Mouse (Mus musculus): ENCODE data around the gene Gnai2. TPM values are rescaled to one million over a fixed set of nuclear protein-coding genes. Genes with fewer than 3 reads are reported as not detected.
A peak's percentile ranks its signal among the peaks of the same experiment; 100 is the strongest.

Gene Gnai2
- polyA plus RNA-seq, 1 experiment: 366 TPM

GRCm38 (mm10) chr9:107648767-107649166, 13.6 kb upstream of the Gnai2 start:
- Histone ChIP-seq H3K4me1 (ENCODE audit: control insufficient read depth, insufficient read depth, low read length) (peaks cover 9% of the 10 kb centered on the region; the same call in 1 of the 2 replicates), H3K27ac (ENCODE audit: insufficient read depth, low read depth, low read length) (no peak overlapping the region), H3K4me3 (ENCODE audit: insufficient read depth, low read depth, low read length) (no peak overlapping the region), H3K36me3 (ENCODE audit: control insufficient read depth, insufficient read depth, low read length) (no peaks in the 10 kb centered on the region), H3K27me3 (replicated peaks; ENCODE audit: control insufficient read depth, insufficient read depth, low read length) (no peaks in the 10 kb centered on the region)
- WGBS: 79% methylated on average over 3 of the region's 3 CpGs
- no peak for DNase-seq
- TF ChIP-seq CTCF (conservative IDR thresholded peaks at IDR 0.05; ENCODE audit: insufficient read depth, insufficient read length, low read depth, low read length): no peak
- TF ChIP-seq POLR2A (IDR thresholded peaks at IDR 0.05; ENCODE audit: low read depth, low read length): no peak

- TF ChIP-seq POLR2A (IDR thresholded peaks at IDR 0.05; ENCODE audit: low read depth, low read length) (no peak), CTCF (conservative IDR thresholded peaks at IDR 0.05; ENCODE audit: insufficient read depth, insufficient read length, low read depth, low read length) (no peak)
These were observed 11.8 kb upstream of the Gnai2 start for GRCm38 (mm10) chr9:107646975-107647374.

GRCm38 (mm10) chr9:107645577-107645976, 10.4 kb upstream of the Gnai2 start:
- DNase-seq: peak; percentile 81
- peaks cover 16% of the 10 kb centered on the region; the same call in 1 of the 2 replicates for H3K4me1 ChIP-seq (ENCODE audit: control insufficient read depth, insufficient read depth, low read length)
- TF ChIP-seq POLR2A (IDR thresholded peaks at IDR 0.05; ENCODE audit: low read depth, low read length) (no peak), CTCF (conservative IDR thresholded peaks at IDR 0.05; ENCODE audit: insufficient read depth, insufficient read length, low read depth, low read length) (peak; percentile 87)
- 16% methylated on average over 5 of the region's 5 CpGs for WGBS
- no peak overlapping the region for H3K27ac ChIP-seq (ENCODE audit: insufficient read depth, low read depth, low read length)
- no peaks in the 10 kb centered on the region for H3K36me3 ChIP-seq (ENCODE audit: control insufficient read depth, insufficient read depth, low read length)
- no peak overlapping the region for H3K4me3 ChIP-seq (ENCODE audit: insufficient read depth, low read depth, low read length)
- H3K27me3 ChIP-seq (replicated peaks; ENCODE audit: control insufficient read depth, insufficient read depth, low read length): no peaks in the 10 kb centered on the region

More at GRCm38 (mm10) chr9:107646975-107647374, 11.8 kb upstream of the Gnai2 start:
- Histone ChIP-seq H3K4me1 (ENCODE audit: control insufficient read depth, insufficient read depth, low read length) (peaks cover 9% of the 10 kb centered on the region; the same call in 1 of the 2 replicates), H3K4me3 (ENCODE audit: insufficient read depth, low read depth, low read length) (no peak overlapping the region), H3K27me3 (replicated peaks; ENCODE audit: control insufficient read depth, insufficient read depth, low read length) (no peaks in the 10 kb centered on the region), H3K36me3 (ENCODE audit: control insufficient read depth, insufficient read depth, low read length) (no peaks in the 10 kb centered on the region), H3K27ac (ENCODE audit: insufficient read depth, low read depth, low read length) (no peak overlapping the region)
- no peak for DNase-seq
- 82% methylated on average over 6 of the region's 6 CpGs for WGBS

GRCm38 (mm10) chr9:107645153-107645510, 10.0 kb upstream of the Gnai2 start:
- TF ChIP-seq POLR2A (IDR thresholded peaks at IDR 0.05; ENCODE audit: low read depth, low read length) (no peak), CTCF (conservative IDR thresholded peaks at IDR 0.05; ENCODE audit: insufficient read depth, insufficient read length, low read depth, low read length) (no peak)
- no peaks in the 10 kb centered on the region for H3K27me3 ChIP-seq (replicated peaks; ENCODE audit: control insufficient read depth, insufficient read depth, low read length)
- no peak overlapping the region for H3K4me3 ChIP-seq (ENCODE audit: insufficient read depth, low read depth, low read length)
- DNase-seq: peak; percentile 82
- peaks cover 16% of the 10 kb centered on the region; the same call in 1 of the 2 replicates for H3K4me1 ChIP-seq (ENCODE audit: control insufficient read depth, insufficient read depth, low read length)
- H3K36me3 ChIP-seq (ENCODE audit: control insufficient read depth, insufficient read depth, low read length): no peaks in the 10 kb centered on the region
- H3K27ac ChIP-seq (ENCODE audit: insufficient read depth, low read depth, low read length): peak overlapping the region; percentile 10; the same call in 1 of the 2 replicates
- 19% methylated on average over 7 of the region's 7 CpGs for WGBS

- peak; percentile 93 for DNase-seq
- Histone ChIP-seq H3K27me3 (replicated peaks; ENCODE audit: control insufficient read depth, insufficient read depth, low read length) (no peaks in the 10 kb centered on the region), H3K36me3 (ENCODE audit: control insufficient read depth, insufficient read depth, low read length) (no peaks in the 10 kb centered on the region), H3K4me3 (ENCODE audit: insufficient read depth, low read depth, low read length) (peak overlapping the region; percentile 70), H3K27ac (ENCODE audit: insufficient read depth, low read depth, low read length) (peak overlapping the region; percentile 73), H3K4me1 (ENCODE audit: control insufficient read depth, insufficient read depth, low read length) (peaks cover 16% of the 10 kb centered on the region; the same call in 1 of the 2 replicates)
- TF ChIP-seq CTCF (conservative IDR thresholded peaks at IDR 0.05; ENCODE audit: insufficient read depth, insufficient read length, low read depth, low read length): peak; percentile 88
- peak; percentile 15 for TF ChIP-seq POLR2A (IDR thresholded peaks at IDR 0.05; ENCODE audit: low read depth, low read length)
- WGBS: 2% methylated on average over 35 of the region's 35 CpGs
These were observed 9.5 kb upstream of the Gnai2 start for GRCm38 (mm10) chr9:107644495-107645152.

GRCm38 (mm10) chr9:107643544-107644214, 8.5 kb upstream of the Gnai2 start:
- no peaks in the 10 kb centered on the region for H3K27me3 ChIP-seq (replicated peaks; ENCODE audit: control insufficient read depth, insufficient read depth, low read length)
- H3K4me3 ChIP-seq (ENCODE audit: insufficient read depth, low read depth, low read length): no peak overlapping the region
- no peak overlapping the region for H3K27ac ChIP-seq (ENCODE audit: insufficient read depth, low read depth, low read length)
- DNase-seq: no peak
- WGBS: 93% methylated on average over 13 of the region's 13 CpGs
- TF ChIP-seq CTCF (conservative IDR thresholded peaks at IDR 0.05; ENCODE audit: insufficient read depth, insufficient read length, low read depth, low read length) (no peak), POLR2A (IDR thresholded peaks at IDR 0.05; ENCODE audit: low read depth, low read length) (no peak)
- H3K4me1 ChIP-seq (ENCODE audit: control insufficient read depth, insufficient read depth, low read length): peaks cover 16% of the 10 kb centered on the region; the same call in 1 of the 2 replicates
- H3K36me3 ChIP-seq (ENCODE audit: control insufficient read depth, insufficient read depth, low read length): no peaks in the 10 kb centered on the region

- no peak for TF ChIP-seq CTCF (conservative IDR thresholded peaks at IDR 0.05; ENCODE audit: insufficient read depth, insufficient read length, low read depth, low read length)
- TF ChIP-seq POLR2A (IDR thresholded peaks at IDR 0.05; ENCODE audit: low read depth, low read length): no peak
- peak; percentile 70 for DNase-seq
- Histone ChIP-seq H3K27me3 (replicated peaks; ENCODE audit: control insufficient read depth, insufficient read depth, low read length) (no peaks in the 10 kb centered on the region), H3K4me3 (ENCODE audit: insufficient read depth, low read depth, low read length) (no peak overlapping the region), H3K27ac (ENCODE audit: insufficient read depth, low read depth, low read length) (no peak overlapping the region; the same call in 1 of the 2 replicates), H3K36me3 (ENCODE audit: control insufficient read depth, insufficient read depth, low read length) (no peaks in the 10 kb centered on the region), H3K4me1 (ENCODE audit: control insufficient read depth, insufficient read depth, low read length) (peaks cover 16% of the 10 kb centered on the region; the same call in 1 of the 2 replicates)
- WGBS: 53% methylated on average over 8 of the region's 8 CpGs
These were observed 6.5 kb upstream of the Gnai2 start for GRCm38 (mm10) chr9:107641666-107642065.
